Mouse (Mus musculus) hindbrain, embryonic 14.5 days (tissue): Measurements from ENCODE around the gene Gm1604a. TPM values are rescaled to one million over a fixed set of nuclear protein-coding genes. Genes with fewer than 3 reads are reported as not detected.
"Not testable (repeated sequence)": the region's sequence is repeated elsewhere in the genome, so short reads cannot be mapped to it uniquely, and the experiment has no call there.

Experiments
- ATAC-seq: fragments of 200-750 bp; cut with Nextera tagmentation; 2 replicates; pipeline ENCODE4 v1.8.0; 2017; ENCODE audit warnings: moderate number of reproducible peaks, mild to moderate bottlenecking, moderate TSS enrichment, moderate library complexity; ENCODE audit not compliant: low FRiP score
- DNase-seq: peaks from one replicate; pipeline ENCODE4 v3.0.0-alpha.2; 2015; ENCODE audit warnings: low spot score
- H3K27ac ChIP-seq: fragments of 300-500 bp; sonication (generic); 2 replicates; pipeline ENCODE4 v1.5.1; 2014; ENCODE audit warnings: mild to moderate bottlenecking, moderate library complexity
- H3K27me3 ChIP-seq: fragments of 300-500 bp; sonication (generic); 2 replicates; pipeline ENCODE4 v1.6.1; 2014; ENCODE audit warnings: mild to moderate bottlenecking, low read length, mixed read lengths; ENCODE audit not compliant: control insufficient read depth, insufficient read depth
- H3K36me3 ChIP-seq: fragments of 300-500 bp; sonication (generic); replicated peaks from 2 replicates; pipeline ENCODE4 v1.6.1; 2014; ENCODE audit not compliant: control insufficient read depth, insufficient read depth
- H3K4me1 ChIP-seq: fragments of 300-500 bp; sonication (generic); replicated peaks from 2 replicates; pipeline ENCODE4 v1.6.1; 2014; ENCODE audit warnings: antibody characterized with exemption, low read length, mixed read lengths; ENCODE audit not compliant: control insufficient read depth, insufficient read depth
- H3K4me2 ChIP-seq: fragments of 300-500 bp; sonication (generic); replicated peaks from 2 replicates; pipeline ENCODE4 v1.6.1; 2014; ENCODE audit warnings: mild to moderate bottlenecking, moderate library complexity
- H3K4me3 ChIP-seq: fragments of 300-500 bp; sonication (generic); replicated peaks from 2 replicates; pipeline ENCODE4 v1.5.1; 2014; ENCODE audit warnings: mild to moderate bottlenecking, low read length
- H3K9ac ChIP-seq: fragments of 300-500 bp; sonication (generic); 2 replicates; pipeline ENCODE4 v1.6.1; 2014
- H3K9me3 ChIP-seq: fragments of 300-500 bp; sonication (generic); 2 replicates; pipeline ENCODE4 v1.6.1; 2016; ENCODE audit warnings: low read length; ENCODE audit not compliant: control insufficient read depth
- WGBS: fragments of 180-500 bp; shearing (Covaris S2); extraction: QIAGEN DNeasy Blood & Tissue Kit; methylation state at CpG from one replicate; pipeline ENCODE4 v1.1.7; 2014; 5-methylcytosine and 5-hydroxymethylcytosine counted together
- polyA plus RNA-seq: library from polyadenylated mRNA; unstranded; fragments of >200 nt; fragmentation: Nextera tagmentation; extraction: Ambion mirVana; gene quantifications from 2 replicates; pipeline ENCODE4 v1.2.1, GENCODE M21; 2014

Gene Gm1604a
- polyA plus RNA-seq, 1 experiment from 2014 or later = not detected

DNA sequence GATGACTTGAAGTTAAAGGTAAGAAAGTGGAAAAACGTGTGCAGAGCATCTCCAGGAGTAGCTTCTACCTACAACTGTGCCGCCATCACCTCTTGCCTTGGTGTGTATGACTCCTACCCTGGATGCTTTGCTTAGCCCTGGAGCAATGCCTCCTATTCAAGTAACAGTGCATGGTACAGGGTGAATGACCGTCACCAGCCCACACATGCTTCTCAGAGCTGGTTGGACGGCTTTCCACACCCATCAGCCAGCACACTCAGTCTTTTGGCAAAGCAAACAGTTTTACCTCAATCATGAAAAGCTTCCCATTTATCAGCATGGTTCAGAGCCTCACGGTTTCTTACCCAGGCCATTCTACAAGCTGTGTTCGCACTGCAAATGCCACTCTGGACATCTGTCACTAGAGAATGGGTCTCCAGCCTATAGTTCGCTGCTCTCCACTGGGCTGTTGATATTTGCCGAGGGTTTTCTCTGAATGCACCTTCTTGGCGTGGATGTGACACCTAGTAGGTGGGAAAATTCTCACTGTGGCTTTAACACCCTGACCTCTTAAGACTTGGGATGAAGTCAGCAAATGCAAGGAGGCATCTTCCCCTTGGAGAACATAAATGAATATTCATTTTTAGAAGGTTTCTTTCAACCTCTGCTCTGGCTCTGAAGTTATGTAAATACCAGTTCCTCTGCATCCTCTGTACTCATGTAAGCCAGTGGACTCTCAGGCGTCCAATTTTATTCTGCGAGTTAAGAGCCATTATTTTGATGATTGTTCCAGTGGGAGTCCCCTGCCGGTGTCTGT, 23.4 kb upstream of the Gm1604a start:
- not testable (repeated sequence) for H3K27ac ChIP-seq, H3K9ac ChIP-seq, H3K27me3 ChIP-seq, H3K9me3 ChIP-seq, DNase-seq, H3K4me1 ChIP-seq, H3K4me2 ChIP-seq, ATAC-seq, H3K4me3 ChIP-seq, H3K36me3 ChIP-seq
- 83% methylated on average over 7 of the region's 12 CpGs for WGBS

- H3K4me3 ChIP-seq, H3K27ac ChIP-seq, ATAC-seq, H3K9me3 ChIP-seq, H3K4me1 ChIP-seq, H3K4me2 ChIP-seq, H3K36me3 ChIP-seq, H3K9ac ChIP-seq, H3K27me3 ChIP-seq, DNase-seq: not testable (repeated sequence)
- WGBS = no CpG with 5 or more reads among the region's 3 CpGs
These were observed 22.0 kb upstream of the Gm1604a start for GRCm38 (mm10) chr17:7003392-7003791.

GRCm38 (mm10) chr17:7005646-7006045, 19.7 kb upstream of the Gm1604a start:
- not testable (repeated sequence) for H3K4me3 ChIP-seq, H3K9me3 ChIP-seq, H3K36me3 ChIP-seq, H3K4me1 ChIP-seq, H3K9ac ChIP-seq, H3K4me2 ChIP-seq, H3K27me3 ChIP-seq, ATAC-seq, DNase-seq, H3K27ac ChIP-seq
- 67% methylated on average over 3 of the region's 4 CpGs for WGBS

- not testable (repeated sequence) for H3K9me3 ChIP-seq, H3K4me2 ChIP-seq, H3K4me1 ChIP-seq, H3K36me3 ChIP-seq, DNase-seq, ATAC-seq, H3K4me3 ChIP-seq, H3K27ac ChIP-seq, H3K9ac ChIP-seq, H3K27me3 ChIP-seq
These were observed 16.5 kb upstream of the Gm1604a start for GRCm38 (mm10) chr17:7008885-7009284.

GRCm38 (mm10) chr17:7009440-7009839, 15.9 kb upstream of the Gm1604a start:
- H3K4me2 ChIP-seq, DNase-seq, H3K4me1 ChIP-seq, H3K27me3 ChIP-seq, H3K4me3 ChIP-seq, H3K9ac ChIP-seq, ATAC-seq, H3K9me3 ChIP-seq, H3K27ac ChIP-seq, H3K36me3 ChIP-seq: not testable (repeated sequence)
- WGBS = no CpG with 5 or more reads among the region's 7 CpGs

- ATAC-seq, DNase-seq, H3K27ac ChIP-seq, H3K4me3 ChIP-seq, H3K9me3 ChIP-seq, H3K4me2 ChIP-seq, H3K9ac ChIP-seq, H3K36me3 ChIP-seq, H3K4me1 ChIP-seq, H3K27me3 ChIP-seq: not testable (repeated sequence)
- 77% methylated on average over 4 of the region's 9 CpGs for WGBS
These were observed 15.5 kb upstream of the Gm1604a start for GRCm38 (mm10) chr17:7009901-7010300.

GRCm38 (mm10) chr17:7014190-7014589, 11.2 kb upstream of the Gm1604a start:
- H3K9me3 ChIP-seq, H3K36me3 ChIP-seq, ATAC-seq, H3K4me3 ChIP-seq, H3K27ac ChIP-seq, H3K27me3 ChIP-seq, H3K4me2 ChIP-seq, DNase-seq, H3K4me1 ChIP-seq, H3K9ac ChIP-seq: not testable (repeated sequence)
- no CpG with 5 or more reads among the region's 1 CpGs for WGBS

- not testable (repeated sequence) for H3K4me1 ChIP-seq, H3K9me3 ChIP-seq, H3K4me2 ChIP-seq, DNase-seq, H3K36me3 ChIP-seq, H3K9ac ChIP-seq, H3K27me3 ChIP-seq, H3K4me3 ChIP-seq, H3K27ac ChIP-seq
- 32% methylated on average over 3 of the region's 14 CpGs for WGBS
- peak; percentile 42; the same call in 1 of the 2 replicates for ATAC-seq
These were observed 487 bp downstream of the Gm1604a start for GRCm38 (mm10) chr17:7025764-7026346.

GRCm38 (mm10) chr17:7030204-7030603, 4.8 kb downstream of the Gm1604a start:
- H3K27me3 ChIP-seq, H3K9ac ChIP-seq, H3K4me1 ChIP-seq: not testable (repeated sequence)

More at GRCm38 (mm10) chr17:7030204-7030603, 4.8 kb downstream of the Gm1604a start:
- H3K36me3 ChIP-seq, H3K4me2 ChIP-seq, H3K27ac ChIP-seq, H3K4me3 ChIP-seq, ATAC-seq, DNase-seq, H3K9me3 ChIP-seq: not testable (repeated sequence)
- 89% methylated on average over 5 of the region's 7 CpGs for WGBS
